Mouse (Mus musculus): ENCODE data around the gene Tars.

Gene Tars

DNA sequence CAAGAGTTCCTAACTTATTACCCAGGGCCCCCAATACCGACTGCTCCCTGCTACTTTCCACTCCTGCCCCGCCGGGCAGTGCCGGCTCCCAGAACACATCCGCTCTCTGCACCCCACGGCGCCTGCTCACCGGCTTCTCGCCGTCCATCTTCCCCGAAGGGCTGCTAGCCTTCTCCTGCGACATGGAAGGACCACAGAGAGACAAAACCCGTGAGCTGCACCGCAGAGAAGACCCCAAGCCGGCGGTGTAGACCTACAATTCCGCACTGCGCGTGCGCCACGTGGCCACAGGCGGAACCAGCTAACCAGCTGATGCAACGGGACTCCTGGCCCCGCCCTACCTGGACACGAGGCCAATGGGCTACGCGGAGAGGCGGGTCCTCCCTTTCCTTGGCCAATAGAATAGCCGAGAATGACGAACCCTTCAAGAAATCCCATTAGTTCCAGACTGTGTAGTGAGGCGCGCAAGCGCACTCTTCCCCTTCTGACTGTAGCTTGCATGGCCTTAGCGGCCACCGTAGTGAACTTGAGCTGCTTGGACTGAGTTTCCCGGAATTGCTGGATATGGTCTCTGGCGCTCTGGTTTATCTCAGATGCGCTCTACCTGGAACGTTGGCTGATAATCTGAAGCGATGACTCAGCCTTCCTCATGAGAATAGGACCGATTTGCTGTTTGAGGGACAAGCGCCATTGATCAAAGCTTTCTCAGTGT is at the start of gene Tars:
Tars (minus strand) TSS at position 310 of the 712 bp plus-strand sequence.
- DNase-seq (ENCODE audit: low read depth): peak; percentile 99

DNA sequence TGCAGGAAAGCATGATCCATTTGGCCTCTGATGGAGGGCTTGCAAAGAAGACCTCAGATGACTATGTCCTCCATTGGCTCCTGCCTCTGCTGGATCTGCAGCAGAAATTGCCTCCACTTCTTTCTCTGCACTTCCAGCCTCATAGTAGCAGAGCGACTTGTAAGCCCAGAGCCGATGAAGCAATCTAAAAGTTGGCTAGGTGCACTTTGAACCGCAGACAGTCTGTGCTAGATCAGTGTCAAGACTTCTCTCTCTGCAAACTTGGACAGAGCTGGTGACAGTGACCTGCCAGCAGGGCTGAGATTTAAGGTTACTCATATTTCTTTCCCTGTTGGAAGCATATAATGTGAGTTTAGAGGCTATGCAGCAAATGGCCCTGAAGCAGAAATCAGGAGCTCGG is 37.9 kb upstream of the Tars start:
- no peak for DNase-seq (ENCODE audit: low read depth)

DNA sequence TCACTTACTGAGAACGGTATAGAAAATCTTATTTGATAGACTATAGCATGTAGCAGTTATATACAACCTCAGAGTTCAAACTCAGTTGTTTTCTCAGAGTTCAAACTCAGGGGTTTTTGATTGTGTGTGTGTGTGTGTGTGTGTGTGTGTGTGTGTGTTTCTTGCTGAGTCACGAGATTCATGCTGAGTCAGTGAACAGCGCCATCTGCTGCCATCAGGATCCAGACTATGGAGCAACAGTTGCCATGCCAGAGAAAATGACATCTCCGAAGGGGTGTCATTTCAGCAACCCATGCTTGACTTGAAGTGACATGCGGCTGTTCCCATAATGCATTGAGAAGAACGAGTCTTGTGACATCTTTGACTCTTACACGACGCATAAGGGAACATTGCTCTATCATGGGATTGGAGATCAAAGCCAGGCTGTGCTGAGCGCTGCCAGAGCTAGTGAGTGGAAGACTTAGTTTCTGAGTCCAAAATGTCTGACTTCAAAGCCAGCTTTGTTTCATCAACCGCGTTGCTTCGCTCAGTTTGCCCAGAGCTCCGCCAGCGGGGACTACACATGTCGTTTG is 37.3 kb upstream of the Tars start:
- no peak for DNase-seq (ENCODE audit: low read depth)

DNA sequence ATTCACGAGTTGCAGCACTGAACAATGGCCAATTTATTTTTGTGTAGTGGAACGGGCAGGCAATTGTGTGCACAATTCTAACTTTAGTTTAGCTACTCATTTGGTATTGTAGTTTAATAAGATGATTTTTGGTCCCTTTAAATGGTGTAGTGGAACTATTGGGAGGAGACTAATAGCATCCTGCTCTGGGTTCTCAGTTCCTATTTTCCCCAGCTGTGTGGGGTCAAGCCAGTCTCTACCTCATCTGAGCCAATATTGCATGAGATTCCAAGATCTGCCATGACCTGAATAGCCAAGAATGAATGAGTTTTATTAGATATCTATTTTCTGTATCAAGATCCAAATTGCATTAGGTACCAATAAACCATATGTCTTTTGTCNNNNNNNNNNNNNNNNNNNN is 27.4 kb upstream of the Tars start:
- DNase-seq (ENCODE audit: low read depth): no peak

DNA sequence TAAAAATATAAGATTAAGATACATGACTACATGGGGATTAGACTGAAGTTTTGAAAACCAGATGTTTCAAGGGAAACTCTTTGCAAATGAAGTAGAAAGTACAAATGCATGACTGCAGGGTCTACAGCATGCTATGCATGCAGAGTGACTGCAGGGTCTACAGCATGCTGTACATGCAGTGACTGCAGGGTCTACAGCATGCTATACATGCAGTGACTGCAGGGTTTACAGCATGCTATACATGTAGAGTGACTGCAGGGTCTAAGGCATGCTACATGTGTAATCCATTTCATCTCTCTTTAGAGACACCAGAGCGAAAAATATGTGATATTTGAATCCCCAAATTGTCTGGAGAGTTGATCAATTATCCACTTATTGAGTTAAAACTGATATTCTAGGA is 14.0 kb upstream of the Tars start:
- DNase-seq (ENCODE audit: low read depth): no peak

DNA sequence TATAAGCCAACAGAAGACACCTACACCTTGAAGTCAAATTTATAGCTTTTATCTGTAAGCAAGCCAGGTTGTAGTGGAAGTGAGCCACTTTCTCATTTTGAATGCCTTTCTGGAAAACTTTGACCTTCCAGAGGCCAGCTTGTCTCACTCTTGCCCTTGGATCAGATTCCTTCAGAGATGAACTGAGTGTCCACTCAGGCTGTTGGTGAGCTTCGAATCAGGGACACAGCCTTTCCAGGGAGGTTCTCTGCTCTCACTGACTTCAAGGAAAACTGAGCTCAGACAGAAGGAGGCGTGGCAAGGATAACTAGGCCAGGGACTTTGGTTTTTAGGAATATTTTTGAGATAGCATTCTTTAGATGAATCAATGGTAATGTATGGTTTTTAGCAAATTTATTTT is 13.1 kb upstream of the Tars start:
- no peak for DNase-seq (ENCODE audit: low read depth)

DNA sequence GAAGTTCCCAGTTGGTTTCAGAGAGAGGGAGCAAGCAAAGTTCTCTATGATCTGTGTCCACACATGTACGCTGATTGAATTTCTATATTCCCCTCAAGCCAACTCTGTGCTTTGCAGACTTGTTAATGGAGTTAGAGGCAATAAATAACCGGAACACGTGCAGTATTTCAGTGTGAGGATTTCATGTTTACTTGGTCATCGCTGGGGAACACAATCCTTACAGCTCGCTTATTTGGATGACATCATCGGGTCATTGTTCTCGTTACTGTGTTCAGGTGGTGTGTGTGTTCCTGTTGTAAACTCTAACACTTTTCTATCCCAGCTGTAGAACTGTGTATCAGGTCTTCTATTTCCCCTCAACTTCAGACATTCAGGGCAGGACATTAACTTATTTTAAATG is 12.4 kb upstream of the Tars start:
- DNase-seq (ENCODE audit: low read depth): no peak

DNA sequence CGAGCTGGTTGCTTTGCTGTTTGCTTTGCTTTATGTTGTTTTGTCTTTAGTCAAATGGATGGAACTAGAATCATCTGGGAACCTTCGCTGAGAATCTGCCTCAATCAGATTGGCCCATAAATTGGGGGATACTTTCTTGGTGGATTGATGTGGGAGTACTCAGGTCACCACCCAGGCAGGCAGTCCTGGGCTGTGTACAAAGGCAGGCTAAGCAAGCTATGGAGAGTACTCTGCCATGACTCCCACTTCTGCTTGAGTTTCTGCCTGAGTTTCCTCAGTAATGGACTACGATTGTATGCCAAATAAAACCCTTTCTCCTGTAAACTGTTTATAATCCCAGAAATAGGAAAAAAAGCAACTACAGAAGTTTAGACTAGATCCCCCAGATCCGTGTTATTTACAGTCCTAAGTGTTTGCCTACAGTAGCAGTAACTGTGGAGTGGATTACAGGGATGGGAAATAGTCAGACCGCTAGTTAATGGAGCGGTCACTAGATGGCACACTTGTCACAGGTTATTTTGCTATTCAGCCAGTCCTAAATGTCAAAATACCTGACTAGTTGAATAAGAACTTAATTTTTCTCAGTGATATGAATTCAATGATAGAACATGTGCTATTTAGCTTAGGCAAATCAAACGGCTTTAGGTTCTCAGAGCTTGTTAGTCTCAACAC is 8.8 kb upstream of the Tars start:
- peak; percentile 70 for DNase-seq (ENCODE audit: low read depth)

DNA sequence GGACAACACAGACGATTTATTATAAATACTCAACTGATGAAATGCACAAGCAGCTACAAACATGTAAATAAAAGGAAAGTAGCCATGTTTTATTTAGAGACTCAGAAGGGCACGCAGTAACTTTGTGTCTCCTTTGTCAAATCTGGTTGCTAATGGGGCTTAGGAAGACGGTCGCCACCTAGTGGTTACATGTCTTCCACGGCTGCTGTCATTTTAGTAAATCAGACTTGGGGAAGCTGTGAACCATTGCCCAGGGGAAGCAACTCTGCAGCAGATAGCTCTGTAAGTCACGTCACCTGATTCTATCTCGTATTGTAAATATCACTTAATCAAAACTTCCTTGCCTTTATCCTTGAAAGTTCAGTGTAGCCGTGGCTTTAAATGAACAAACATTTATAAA is 7.9 kb upstream of the Tars start:
- peak; percentile 90 for DNase-seq (ENCODE audit: low read depth)

DNA sequence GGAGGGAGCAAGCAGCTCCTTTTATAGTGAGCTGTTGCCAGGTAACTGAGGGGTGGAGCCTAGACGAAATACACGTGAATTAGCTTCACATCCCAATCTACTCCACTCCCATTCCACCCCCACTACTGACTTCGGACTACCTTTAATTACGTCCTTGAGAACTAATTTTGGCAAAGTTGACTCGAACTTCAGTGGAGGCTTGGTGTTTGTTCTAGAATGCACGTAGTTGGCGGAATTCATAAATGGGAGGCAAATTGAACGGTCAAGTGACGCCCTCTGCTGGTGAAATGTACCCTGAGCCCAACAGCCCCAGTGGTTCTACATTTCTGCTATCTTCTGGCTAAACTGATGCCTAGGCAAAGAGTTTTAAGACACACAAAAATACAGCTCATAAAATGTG is 7.3 kb upstream of the Tars start:
- peak; percentile 50 for DNase-seq (ENCODE audit: low read depth)

DNA sequence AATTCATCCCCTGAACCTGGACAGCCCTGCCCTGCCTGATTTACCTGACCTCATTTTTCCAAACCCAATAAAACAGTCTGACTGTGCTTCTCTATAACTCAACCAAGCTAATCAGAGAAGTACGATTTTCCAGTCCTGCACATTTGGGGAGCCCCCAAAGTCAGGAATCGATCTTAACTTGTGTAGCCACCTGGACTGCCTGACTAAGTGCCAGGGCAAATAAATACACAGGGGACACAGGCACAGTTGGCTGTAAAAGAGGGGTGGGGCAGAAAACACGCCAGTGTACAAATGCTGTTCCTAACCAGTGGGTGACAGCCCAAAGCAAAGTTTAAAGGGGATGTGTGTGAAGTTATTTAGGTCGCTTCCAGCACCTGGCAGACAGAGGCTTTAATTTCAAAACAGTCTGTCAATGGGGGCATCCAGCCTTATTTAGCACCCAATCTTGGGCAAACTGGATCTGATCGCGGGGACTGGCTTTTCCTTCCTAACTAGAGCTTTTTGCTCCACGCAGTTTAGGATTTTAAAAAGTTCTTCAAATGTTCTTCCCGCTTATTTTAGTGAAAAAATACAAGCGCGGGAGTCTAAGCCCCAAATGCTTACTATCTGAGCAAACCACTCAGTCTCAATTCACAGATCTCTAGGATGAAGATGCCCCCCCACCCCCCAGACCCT is 652 bp downstream of the Tars start:
- peak; percentile 24 for DNase-seq (ENCODE audit: low read depth)

DNA sequence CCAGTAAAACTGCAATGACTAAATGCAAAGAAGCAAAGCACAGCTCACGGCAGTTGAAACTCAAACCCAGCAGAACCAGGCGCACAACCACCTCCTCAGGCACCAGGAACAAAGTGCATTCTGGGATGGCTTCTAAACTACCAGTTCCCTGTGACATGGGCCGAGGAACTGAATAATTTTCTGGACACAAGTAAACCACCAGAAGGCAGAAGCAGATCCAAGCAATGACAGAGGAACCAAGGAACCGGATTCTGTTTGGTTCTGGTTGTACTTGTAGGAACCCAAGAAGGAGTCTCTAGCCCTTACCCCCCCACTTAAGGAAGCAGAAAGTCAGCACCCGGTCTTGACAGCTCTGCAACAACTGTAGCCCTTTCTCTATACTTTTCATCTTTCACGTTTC is 3.0 kb downstream of the Tars start:
- DNase-seq (ENCODE audit: low read depth): no peak

DNA sequence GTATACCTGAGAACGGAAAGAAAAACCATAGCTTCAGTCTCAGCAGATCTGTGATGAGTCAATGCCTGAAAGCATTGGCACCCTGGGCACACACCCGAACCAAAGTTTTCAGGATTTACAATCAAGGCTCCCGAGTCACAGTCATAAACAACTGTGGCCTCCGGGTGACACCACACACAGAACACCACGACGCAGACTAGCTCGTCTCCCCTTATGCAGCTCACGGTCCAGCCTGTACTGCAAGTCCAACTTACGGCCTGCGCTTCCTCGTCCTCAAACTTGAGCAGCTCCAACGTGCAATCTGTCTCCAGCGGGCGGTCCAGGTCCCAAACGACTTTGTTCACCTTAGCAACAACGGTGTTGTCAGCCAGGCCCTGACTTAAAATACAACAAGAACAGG is 6.6 kb downstream of the Tars start:
- no peak for DNase-seq (ENCODE audit: low read depth)

DNA sequence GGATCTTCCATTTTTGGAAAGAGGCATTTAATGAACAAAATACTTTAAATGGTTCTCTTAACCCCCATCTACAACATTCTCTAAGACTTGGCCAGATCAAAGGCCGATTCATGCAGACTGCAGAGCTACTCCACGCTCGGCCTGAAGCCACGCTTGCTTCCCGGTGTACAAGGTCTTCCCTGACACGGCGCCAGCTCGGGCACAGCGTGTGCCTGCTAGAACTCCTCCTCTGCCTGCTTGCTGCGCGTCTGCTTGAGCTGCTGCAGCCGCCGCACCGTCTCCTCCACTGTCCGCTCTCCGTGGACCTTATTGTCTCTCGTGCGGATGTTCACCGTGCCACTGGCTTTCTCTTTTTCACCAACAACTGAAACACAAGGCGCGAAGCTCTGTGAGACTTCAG is 15.7 kb downstream of the Tars start:
- DNase-seq (ENCODE audit: low read depth): no peak

DNA sequence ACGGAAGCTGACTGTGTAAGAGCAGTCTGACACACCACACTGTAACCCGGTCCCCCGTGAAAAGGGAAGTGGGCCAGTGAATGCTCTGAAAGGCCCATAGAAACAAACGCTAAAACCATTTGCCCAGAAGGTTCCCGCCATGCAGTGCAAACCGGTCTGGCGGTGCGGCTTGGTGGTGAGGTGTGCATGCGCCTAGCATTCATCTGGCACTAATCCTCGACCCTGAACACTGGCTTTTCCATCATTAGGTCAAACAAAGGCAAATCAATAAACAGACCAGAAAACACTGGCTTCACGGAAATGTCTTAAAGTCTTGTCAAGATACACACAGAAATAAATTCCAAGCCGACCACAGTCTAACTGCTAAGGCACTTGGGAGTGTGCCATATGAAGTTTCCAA is 16.9 kb downstream of the Tars start:
- no peak for DNase-seq (ENCODE audit: low read depth)

DNA sequence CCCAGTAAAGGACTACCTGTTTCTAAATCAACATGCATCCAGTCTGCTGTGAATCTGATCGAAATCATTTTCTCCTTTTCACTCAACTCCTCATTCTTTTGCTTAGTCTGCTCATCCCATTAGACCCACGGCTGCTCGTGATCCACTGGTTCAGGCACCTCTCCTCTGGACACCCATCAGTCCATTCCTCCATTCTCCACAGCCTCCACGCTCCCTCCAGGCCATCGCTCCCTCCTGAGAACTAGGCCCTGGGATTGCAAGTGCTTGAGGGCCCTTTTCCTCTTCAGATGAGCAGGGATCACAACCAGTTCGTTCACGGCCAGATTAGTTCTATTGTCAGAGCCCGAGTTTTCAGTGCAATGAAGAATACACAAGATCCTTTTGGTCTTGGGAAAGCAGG is 18.8 kb downstream of the Tars start:
- no peak for DNase-seq (ENCODE audit: low read depth)

DNA sequence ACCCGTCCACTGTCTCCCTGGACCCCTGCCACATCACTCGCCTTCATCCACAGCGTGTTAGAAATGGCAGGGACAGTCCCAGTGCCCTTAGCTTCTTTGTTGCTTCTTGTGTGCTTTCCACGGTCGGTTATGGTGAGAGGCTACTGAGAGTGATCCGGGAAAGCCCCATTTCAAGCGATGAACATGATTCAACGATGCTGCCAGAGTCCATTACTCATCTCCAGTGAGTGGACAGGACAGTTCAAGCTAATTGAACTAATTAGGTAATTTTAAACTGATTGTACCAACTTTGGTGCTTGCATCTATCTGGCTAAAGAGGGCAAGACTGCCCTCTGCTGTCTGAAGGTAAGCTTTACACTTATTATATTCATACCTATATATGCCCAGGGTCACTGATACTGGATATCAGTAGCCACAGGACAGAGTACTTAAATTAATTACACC is 19.4 kb downstream of the Tars start:
- peak; percentile 46 for DNase-seq (ENCODE audit: low read depth)

DNA sequence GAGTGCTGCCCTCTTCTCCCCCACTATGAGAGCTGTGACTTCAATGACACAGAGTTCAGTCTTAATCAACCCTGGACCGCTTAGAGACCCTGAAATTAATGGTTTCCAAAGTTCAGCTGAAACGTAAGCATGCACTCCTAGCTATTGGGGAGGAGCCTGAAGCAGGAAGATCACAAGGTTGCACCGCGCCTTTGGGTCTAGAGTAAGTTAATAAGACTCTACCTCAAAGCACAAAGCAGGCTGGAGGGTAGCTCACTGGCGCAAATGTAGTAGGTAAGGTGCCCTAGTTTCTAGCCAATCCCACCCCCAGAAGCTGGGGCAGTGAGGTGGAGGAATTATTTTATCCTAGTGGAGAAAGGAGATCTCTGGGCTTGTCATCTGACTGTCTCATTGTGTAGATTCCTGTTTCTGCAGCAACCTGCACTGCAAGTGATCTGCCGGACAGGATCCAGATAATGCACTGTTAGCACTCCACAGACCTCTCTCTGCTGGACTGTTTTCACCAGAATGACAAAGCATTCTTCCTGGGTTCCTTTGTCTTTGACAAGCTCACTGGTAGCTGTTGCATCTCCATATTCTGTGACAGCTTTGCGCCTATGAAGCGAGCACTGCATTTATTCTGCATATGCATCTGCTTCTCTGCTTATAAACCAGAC is 19.9 kb downstream of the Tars start:
- DNase-seq (ENCODE audit: low read depth): no peak

DNA sequence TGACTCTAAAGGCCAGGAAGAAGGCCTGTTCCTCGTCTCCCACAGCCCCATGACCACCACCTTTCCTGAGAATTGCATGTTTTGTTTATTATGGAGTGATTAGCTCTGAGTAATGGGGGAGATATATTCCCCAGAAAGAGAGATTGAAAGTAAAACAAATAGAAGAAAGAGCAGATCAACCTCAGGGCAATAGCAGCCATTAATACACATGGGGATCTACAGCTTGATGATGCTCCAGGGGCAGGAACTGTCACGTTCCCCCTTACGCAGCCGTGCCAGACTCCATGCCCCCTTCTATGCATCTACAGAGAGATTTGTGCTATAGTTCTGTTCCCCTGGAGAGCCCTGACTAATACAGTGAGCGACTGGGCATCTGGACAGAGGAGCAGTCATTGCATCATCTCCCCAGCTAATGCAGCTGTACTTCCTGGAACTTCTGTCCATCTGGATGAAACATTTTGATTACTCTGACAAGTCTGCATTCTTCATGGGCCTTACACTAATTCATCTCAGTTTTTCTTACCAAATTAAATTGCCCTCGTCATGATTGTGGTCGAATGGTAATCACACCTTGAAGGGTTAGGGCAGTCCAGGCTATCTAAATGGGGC is 28.9 kb downstream of the Tars start:
- DNase-seq (ENCODE audit: low read depth): peak; percentile 21

DNA sequence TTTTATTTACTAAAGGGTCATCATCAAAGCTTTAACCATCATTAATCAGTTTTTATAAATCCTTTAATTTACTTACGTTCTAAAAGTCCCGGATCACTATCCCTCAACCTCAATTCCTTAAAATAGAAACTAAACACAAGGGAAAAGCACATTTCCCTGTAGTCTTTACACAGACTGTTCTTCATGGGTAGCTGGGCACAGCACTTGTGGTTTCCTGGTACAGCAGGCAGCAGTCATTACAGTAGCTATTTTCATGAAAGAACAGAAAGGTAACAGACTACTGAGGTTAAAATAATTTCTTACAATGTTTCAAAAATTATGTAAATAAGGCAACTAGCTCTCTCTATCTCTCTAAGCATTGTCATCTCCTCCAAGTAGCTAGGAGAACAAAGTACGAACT is 29.9 kb downstream of the Tars start:
- no peak for DNase-seq (ENCODE audit: low read depth)

DNA sequence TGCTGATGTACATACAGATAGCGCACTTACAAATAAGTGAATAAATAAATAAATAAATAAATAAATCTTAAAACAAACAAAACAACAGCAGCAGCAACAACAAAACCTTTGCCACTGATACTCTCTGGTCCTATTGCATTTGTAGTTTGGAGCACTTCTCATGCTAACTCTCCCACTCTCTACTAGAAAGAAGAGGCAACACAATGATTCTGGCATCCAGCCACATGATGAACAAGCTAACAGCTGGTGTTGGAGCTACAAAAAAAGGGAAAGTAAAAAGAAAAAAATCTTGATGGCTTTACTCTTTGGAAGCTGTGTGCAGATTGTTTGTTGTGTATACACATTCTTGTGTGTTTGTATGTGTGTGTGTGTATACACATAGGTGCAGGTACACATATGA is 34.7 kb downstream of the Tars start:
- no peak for DNase-seq (ENCODE audit: low read depth)

DNA sequence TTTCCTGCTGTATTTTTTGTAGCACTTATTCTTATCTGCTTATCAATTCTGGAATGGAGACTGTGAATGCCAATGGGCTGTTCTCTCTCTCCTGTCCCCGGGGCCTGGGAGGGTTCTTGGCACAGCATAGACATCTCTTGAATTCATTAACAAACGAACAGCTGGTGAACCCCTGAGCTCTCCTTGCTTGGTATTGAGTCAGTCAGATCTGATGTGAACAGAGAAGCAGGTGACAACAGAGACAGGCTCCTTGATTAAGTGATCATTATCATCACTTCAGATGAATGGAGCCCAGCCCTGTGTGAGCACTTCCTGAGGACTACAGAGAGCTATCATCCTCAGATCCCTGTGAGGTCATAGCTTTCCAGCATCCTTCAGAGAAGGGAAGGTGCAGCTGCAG is 35.4 kb downstream of the Tars start:
- no peak for DNase-seq (ENCODE audit: low read depth)
